Mouse (Mus musculus) neural tube, embryonic 13.5 days (tissue): ENCODE results near the gene Aqp7. TPM values are rescaled to one million over a fixed set of nuclear protein-coding genes. Genes with fewer than 3 reads are reported as not detected.
A peak's percentile ranks its signal among the peaks of the same experiment; 100 is the strongest.

Experiments
- ATAC-seq: fragments of 200-750 bp; cut with Nextera tagmentation; 2 replicates; pipeline ENCODE4 v1.8.0; 2017; ENCODE audit warnings: low read depth, mild to moderate bottlenecking, moderate TSS enrichment, moderate library complexity
- H3K27ac ChIP-seq: fragments of 300-500 bp; sonication (generic); replicated peaks from 2 replicates; pipeline ENCODE4 v1.5.1; 2015; ENCODE audit warnings: moderate library complexity, mild to moderate bottlenecking, inconsistent platforms
- H3K27me3 ChIP-seq: fragments of 300-500 bp; sonication (generic); 2 replicates; pipeline ENCODE4 v1.6.1; 2015; ENCODE audit warnings: mild to moderate bottlenecking, inconsistent platforms
- H3K36me3 ChIP-seq: fragments of 300-500 bp; sonication (generic); 2 replicates; pipeline ENCODE4 v1.6.1; 2015; ENCODE audit warnings: mild to moderate bottlenecking, inconsistent platforms
- H3K4me1 ChIP-seq: fragments of 300-500 bp; sonication (generic); replicated peaks from 2 replicates; pipeline ENCODE4 v1.6.1; 2015; ENCODE audit warnings: inconsistent platforms
- H3K4me2 ChIP-seq: fragments of 300-500 bp; sonication (generic); 2 replicates; pipeline ENCODE4 v1.6.1; 2015; ENCODE audit warnings: inconsistent platforms, mild to moderate bottlenecking, moderate library complexity
- H3K4me3 ChIP-seq: fragments of 300-500 bp; sonication (generic); 2 replicates; pipeline ENCODE4 v1.5.1; 2015; ENCODE audit warnings: mild to moderate bottlenecking, inconsistent platforms
- H3K9ac ChIP-seq: fragments of 300-500 bp; sonication (generic); 2 replicates; pipeline ENCODE4 v1.6.1; 2015; ENCODE audit warnings: moderate library complexity, mild to moderate bottlenecking, inconsistent platforms
- H3K9me3 ChIP-seq: fragments of 300-500 bp; sonication (generic); 2 replicates; pipeline ENCODE4 v1.6.1; 2016; ENCODE audit warnings: inconsistent platforms
- WGBS: fragments of 180-500 bp; shearing (Covaris S2); methylation state at CpG from one replicate; pipeline ENCODE4 v1.1.7; 2015; 5-methylcytosine and 5-hydroxymethylcytosine counted together
- polyA plus RNA-seq: library from polyadenylated mRNA; unstranded; fragments of >200 nt; fragmentation: Nextera tagmentation; extraction: Ambion mirVana; gene quantifications from 2 replicates; pipeline ENCODE4 v1.2.1, GENCODE M21; 2015

Gene Aqp7
- not detected in 2 replicates for polyA plus RNA-seq

- Histone ChIP-seq H3K9me3 (no peaks in the 10 kb centered on the region), H3K4me1 (0 out of 2 replicates have a peak, but pooled peaks cover 2% of the 10 kb centered on the region), H3K4me3 (no peak within 1 kb of the TSS), H3K9ac (no peak within 1 kb of the TSS), H3K4me2 (no peak within 1 kb of the TSS), H3K27me3 (no peaks in the 10 kb centered on the region), H3K36me3 (no peaks in the 10 kb centered on the region), H3K27ac (no peak within 1 kb of the TSS)
- WGBS: 52% methylated on average over 9 of the region's 9 CpGs
- ATAC-seq: no peak
Measured at GRCm38 (mm10) chr4:41047524-41048271, at the start of gene Aqp7. Gene Aqp7 (minus strand): TSS chr4:41048139.

DNA sequence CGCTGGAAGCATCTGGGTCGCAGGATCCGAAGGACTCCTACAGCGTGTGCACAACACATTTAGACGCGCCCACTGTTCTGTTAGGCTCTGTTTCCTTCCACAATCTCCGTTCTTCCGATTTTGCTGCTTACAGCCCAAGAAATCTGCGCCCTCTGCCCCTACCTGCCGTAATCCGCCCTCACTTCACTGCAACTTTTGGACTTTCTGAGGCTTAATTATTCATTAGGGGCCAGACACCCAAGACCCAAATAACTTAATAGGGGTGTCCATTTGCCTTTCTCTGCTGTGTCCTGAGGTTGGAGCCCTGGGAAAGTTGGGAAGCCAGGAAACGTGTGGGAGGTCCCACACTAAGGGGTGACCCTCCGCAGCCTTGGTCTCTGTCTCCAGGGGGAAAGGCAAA is 49.4 kb upstream of the Aqp7 start:
- Histone ChIP-seq H3K27me3 (peaks cover 43% of the 10 kb centered on the region), H3K4me1 (peaks cover 15% of the 10 kb centered on the region), H3K36me3 (no peaks in the 10 kb centered on the region), H3K9me3 (no peaks in the 10 kb centered on the region), H3K27ac (no peak overlapping the region), H3K4me3 (peak overlapping the region; percentile 46; the same call in 1 of the 2 replicates), H3K9ac (0 out of 2 replicates have a peak overlapping the region, but pooled peaks have one; percentile 69), H3K4me2 (peak overlapping the region; percentile 91)
- ATAC-seq: no peak
- 48% methylated on average over 13 of the region's 13 CpGs for WGBS

- Histone ChIP-seq H3K27ac (no peak overlapping the region), H3K27me3 (peaks cover 43% of the 10 kb centered on the region), H3K4me1 (peaks cover 15% of the 10 kb centered on the region), H3K9ac (no peak overlapping the region), H3K36me3 (no peaks in the 10 kb centered on the region), H3K9me3 (no peaks in the 10 kb centered on the region), H3K4me3 (no peak overlapping the region), H3K4me2 (no peak overlapping the region)
- WGBS: 74% methylated on average over 5 of the region's 5 CpGs
- ATAC-seq: no peak
Measured at GRCm38 (mm10) chr4:41096794-41097193, 48.9 kb upstream of the Aqp7 start.

GRCm38 (mm10) chr4:41096169-41096568 is 48.2 kb upstream of the Aqp7 start:
- no peak for ATAC-seq
- H3K27ac ChIP-seq: no peak overlapping the region
- H3K36me3 ChIP-seq: no peaks in the 10 kb centered on the region
- WGBS: 72% methylated on average over 8 of the region's 8 CpGs
- H3K4me3 ChIP-seq: no peak overlapping the region
- H3K4me1 ChIP-seq: peaks cover 15% of the 10 kb centered on the region
- H3K9ac ChIP-seq: no peak overlapping the region
- H3K4me2 ChIP-seq: no peak overlapping the region
- peaks cover 43% of the 10 kb centered on the region for H3K27me3 ChIP-seq
- H3K9me3 ChIP-seq: no peaks in the 10 kb centered on the region

DNA sequence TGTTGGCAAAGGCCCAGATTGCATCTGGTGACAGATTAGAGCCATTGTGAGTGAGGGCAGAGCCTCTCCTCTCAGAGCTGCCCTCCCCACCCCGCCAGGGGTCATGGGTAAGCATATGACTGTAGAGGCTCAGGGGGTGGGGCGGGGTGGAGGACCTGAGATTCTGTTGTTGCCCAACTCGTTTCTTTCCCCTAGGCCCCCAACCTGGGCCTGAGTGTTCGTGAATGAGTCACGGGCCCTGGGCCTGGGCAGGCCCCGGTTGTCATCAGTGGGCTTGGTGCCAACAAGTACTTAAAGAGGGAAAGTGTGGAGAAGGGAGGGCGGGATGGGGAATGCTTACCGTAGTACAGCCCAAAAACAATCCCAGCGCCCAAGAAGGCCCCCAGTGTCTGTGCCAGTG is 46.4 kb upstream of the Aqp7 start:
- Histone ChIP-seq H3K4me2 (no peak overlapping the region), H3K36me3 (no peaks in the 10 kb centered on the region), H3K4me1 (peaks cover 15% of the 10 kb centered on the region), H3K9me3 (no peaks in the 10 kb centered on the region), H3K9ac (no peak overlapping the region), H3K27me3 (peaks cover 39% of the 10 kb centered on the region), H3K27ac (no peak overlapping the region), H3K4me3 (no peak overlapping the region)
- 66% methylated on average over 9 of the region's 9 CpGs for WGBS
- no peak for ATAC-seq

DNA sequence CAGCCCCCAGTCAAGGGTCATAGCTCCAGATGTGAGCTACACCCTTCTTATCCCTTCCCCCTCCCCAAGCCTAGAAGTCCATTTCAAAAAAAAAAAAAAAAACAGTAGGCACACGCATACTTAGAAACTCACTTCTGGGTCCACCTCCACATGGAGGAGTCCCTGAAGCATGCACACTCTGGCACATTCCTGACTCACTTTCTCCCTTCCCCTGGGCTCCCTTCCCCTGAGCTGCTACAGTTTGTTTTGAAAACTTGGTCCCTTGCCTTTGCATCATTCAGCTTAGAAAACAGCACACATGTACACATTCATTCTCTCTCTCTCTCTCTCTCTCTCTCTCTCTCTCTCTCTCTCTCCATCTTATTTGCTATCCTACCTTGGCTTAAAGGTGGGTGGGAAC is 45.0 kb upstream of the Aqp7 start:
- Histone ChIP-seq H3K9me3 (no peaks in the 10 kb centered on the region), H3K4me1 (peaks cover 6% of the 10 kb centered on the region), H3K9ac (no peak overlapping the region), H3K36me3 (no peaks in the 10 kb centered on the region), H3K27me3 (peaks cover 25% of the 10 kb centered on the region), H3K4me3 (no peak overlapping the region), H3K27ac (no peak overlapping the region), H3K4me2 (no peak overlapping the region)
- WGBS: 80% methylated on average over 1 of the region's 1 CpGs
- ATAC-seq: no peak

- H3K9ac ChIP-seq: no peak overlapping the region
- no peaks in the 10 kb centered on the region for H3K9me3 ChIP-seq
- H3K4me1 ChIP-seq: no peaks in the 10 kb centered on the region; the same call in 1 of the 2 replicates
- H3K36me3 ChIP-seq: no peaks in the 10 kb centered on the region
- no peak overlapping the region for H3K27ac ChIP-seq
- H3K4me2 ChIP-seq: no peak overlapping the region
- H3K27me3 ChIP-seq: peaks cover 9% of the 10 kb centered on the region
- ATAC-seq: no peak
- 65% methylated on average over 3 of the region's 3 CpGs for WGBS
- H3K4me3 ChIP-seq: no peak overlapping the region
Measured at GRCm38 (mm10) chr4:41091391-41091790, 43.5 kb upstream of the Aqp7 start.

DNA sequence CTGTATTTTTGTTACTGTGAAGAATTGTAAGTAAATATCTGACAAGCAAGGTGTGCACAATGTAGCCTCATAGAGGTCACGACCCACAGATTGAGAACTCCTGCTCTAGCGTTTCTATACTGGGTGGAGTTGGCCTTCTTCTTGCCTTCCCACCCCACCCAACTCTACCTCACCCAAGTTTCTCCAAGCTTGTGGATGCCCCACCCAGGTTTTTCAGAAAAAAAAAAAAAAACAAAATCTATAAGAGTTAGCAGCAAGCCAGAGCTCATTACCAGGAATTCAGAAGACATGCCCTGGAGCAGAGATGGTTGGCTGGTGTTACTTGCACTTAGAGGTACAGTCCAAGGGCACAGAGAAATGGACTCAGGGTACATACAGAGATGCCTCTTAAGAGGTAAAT is 41.8 kb upstream of the Aqp7 start:
- no peaks in the 10 kb centered on the region for H3K36me3 ChIP-seq
- no peaks in the 10 kb centered on the region for H3K9me3 ChIP-seq
- H3K4me3 ChIP-seq: no peak overlapping the region
- H3K4me2 ChIP-seq: no peak overlapping the region
- no peak overlapping the region for H3K27ac ChIP-seq
- no peaks in the 10 kb centered on the region for H3K27me3 ChIP-seq
- ATAC-seq: no peak
- no peak overlapping the region for H3K9ac ChIP-seq
- 72% methylated on average over 2 of the region's 2 CpGs for WGBS
- no peaks in the 10 kb centered on the region for H3K4me1 ChIP-seq

GRCm38 (mm10) chr4:41089189-41089588 is 41.2 kb upstream of the Aqp7 start:
- Histone ChIP-seq H3K36me3 (no peaks in the 10 kb centered on the region), H3K4me3 (no peak overlapping the region), H3K4me2 (no peak overlapping the region), H3K9me3 (no peaks in the 10 kb centered on the region), H3K9ac (no peak overlapping the region), H3K27ac (no peak overlapping the region), H3K27me3 (no peaks in the 10 kb centered on the region), H3K4me1 (no peaks in the 10 kb centered on the region)
- 81% methylated on average over 4 of the region's 4 CpGs for WGBS
- no peak for ATAC-seq

GRCm38 (mm10) chr4:41087459-41088298 is 39.7 kb upstream of the Aqp7 start:
- Histone ChIP-seq H3K36me3 (no peaks in the 10 kb centered on the region), H3K4me1 (no peaks in the 10 kb centered on the region), H3K9ac (no peak overlapping the region), H3K27me3 (no peaks in the 10 kb centered on the region), H3K4me2 (no peak overlapping the region), H3K27ac (no peak overlapping the region), H3K9me3 (no peaks in the 10 kb centered on the region), H3K4me3 (no peak overlapping the region)
- 89% methylated on average over 16 of the region's 16 CpGs for WGBS
- ATAC-seq: no peak

DNA sequence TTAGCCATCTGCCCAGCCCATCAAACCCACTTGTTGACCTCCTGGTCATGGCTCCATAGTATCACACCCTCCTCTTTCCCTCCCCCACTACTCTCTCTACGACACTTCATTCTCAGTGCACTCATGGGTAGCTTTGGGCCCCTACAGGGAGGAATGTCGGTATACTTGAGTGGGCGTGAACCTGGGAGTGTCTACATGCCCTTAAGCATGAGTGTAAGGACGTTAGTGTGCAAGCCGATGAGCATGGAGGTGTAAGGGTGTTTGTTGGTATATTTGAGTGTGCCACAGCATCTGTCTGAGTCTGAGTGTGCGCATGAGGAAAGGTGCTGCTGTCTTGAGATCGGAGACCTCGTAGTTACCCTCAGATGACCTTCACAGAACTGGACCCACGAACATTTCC is 39.0 kb upstream of the Aqp7 start:
- Histone ChIP-seq H3K9me3 (no peaks in the 10 kb centered on the region), H3K36me3 (no peaks in the 10 kb centered on the region), H3K4me1 (no peaks in the 10 kb centered on the region), H3K27me3 (no peaks in the 10 kb centered on the region), H3K27ac (no peak overlapping the region), H3K4me3 (no peak overlapping the region), H3K4me2 (no peak overlapping the region), H3K9ac (no peak overlapping the region)
- 75% methylated on average over 9 of the region's 9 CpGs for WGBS
- no peak for ATAC-seq

DNA sequence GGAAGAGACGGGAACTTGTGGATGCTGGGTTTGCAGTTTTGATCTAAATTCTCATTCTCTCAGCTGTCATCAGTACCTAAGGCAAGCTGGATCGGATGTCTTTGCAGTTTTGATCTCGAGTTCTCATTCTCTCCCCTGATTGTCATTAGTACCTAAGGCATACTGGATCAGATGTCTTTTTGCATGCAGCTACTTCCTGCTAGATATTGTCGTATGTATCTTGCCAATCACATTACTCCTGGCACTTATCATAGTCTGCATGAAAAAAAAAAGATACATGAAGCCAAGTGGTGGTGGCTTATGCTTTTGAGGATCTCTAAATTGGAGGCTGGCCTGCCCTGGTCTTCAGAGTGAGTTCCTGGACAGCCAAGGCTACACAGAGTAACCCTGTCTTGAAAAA is 36.9 kb upstream of the Aqp7 start:
- ATAC-seq: no peak
- Histone ChIP-seq H3K36me3 (no peaks in the 10 kb centered on the region), H3K9ac (no peak overlapping the region), H3K4me3 (no peak overlapping the region), H3K9me3 (no peaks in the 10 kb centered on the region), H3K27ac (no peak overlapping the region), H3K27me3 (no peaks in the 10 kb centered on the region), H3K4me1 (no peaks in the 10 kb centered on the region), H3K4me2 (no peak overlapping the region)
- WGBS: 91% methylated on average over 4 of the region's 4 CpGs
